Comparison of ENCODE assay signal across 19 mouse cellular contexts in the genomic region with DNA sequence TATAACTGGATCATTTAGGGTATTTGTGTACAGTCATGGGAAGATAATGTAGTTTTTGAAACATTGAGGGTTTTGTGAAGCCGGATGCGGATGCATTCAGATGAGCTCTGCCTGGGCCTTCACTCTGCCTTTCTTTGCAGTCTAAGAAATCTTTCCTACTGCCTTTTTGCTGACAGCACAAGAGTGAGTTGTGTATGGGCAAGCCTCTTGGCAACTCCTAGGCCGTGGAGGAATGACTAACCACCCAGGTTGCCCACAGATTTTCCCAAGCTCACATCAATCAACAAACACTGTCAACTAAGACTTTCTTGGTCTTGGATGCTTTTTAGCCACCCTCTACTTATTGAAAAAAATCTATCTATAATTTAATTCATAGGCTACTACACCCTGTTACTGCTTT.
"Had no signal": no experiment of that assay in that cellular context is flagged by ENCODE, and none has a peak within 500 bp of the region (broad histone marks: within the 10 kb centered on the region; RNA-seq: fewer than 3 reads in every experiment).

No protein-coding gene starts in this region.

- H3K4me1 ChIP-seq: liver, embryonic 12.5 days; liver, embryonic 15.5 days; midbrain, embryonic 12.5 days; midbrain, embryonic 15.5 days; neural tube, embryonic 13.5 days had no signal

- H3K9me3 ChIP-seq: kidney, embryonic 15.5 days; limb, embryonic 13.5 days; liver, embryonic 12.5 days; liver, embryonic 15.5 days; midbrain, embryonic 12.5 days; midbrain, embryonic 15.5 days; neural tube, embryonic 13.5 days had no signal

- ATAC-seq: liver, embryonic 12.5 days; midbrain, embryonic 15.5 days had no signal

- DNase-seq: kidney, adult 2 months; kidney, postnatal 10 days; kidney, postnatal 36 days; layer of hippocampus, postnatal 36 days; liver; lung, adult 18-20 months; right cerebral cortex, postnatal 25 days; thymus, adult 18-20 months; thymus, postnatal 14 days; thymus, postnatal 4 days had no signal

- H3K27me3 ChIP-seq: kidney, embryonic 15.5 days; limb, embryonic 13.5 days; liver, embryonic 12.5 days; liver, embryonic 15.5 days; midbrain, embryonic 12.5 days; midbrain, embryonic 15.5 days; neural tube, embryonic 13.5 days had no signal

- H3K36me3 ChIP-seq: kidney, embryonic 15.5 days; limb, embryonic 13.5 days; liver, embryonic 12.5 days; liver, embryonic 15.5 days; midbrain, embryonic 12.5 days; midbrain, embryonic 15.5 days; neural tube, embryonic 13.5 days had no signal

- H3K27ac ChIP-seq: left cerebral cortex, adult 2 months; limb, embryonic 13.5 days; liver, embryonic 12.5 days; liver, embryonic 15.5 days; macrophage; midbrain, embryonic 12.5 days; midbrain, embryonic 15.5 days; neural tube, embryonic 13.5 days had no signal

- H3K4me3 ChIP-seq: kidney, embryonic 15.5 days; left cerebral cortex, adult 2 months; limb, embryonic 13.5 days; liver, embryonic 12.5 days; liver, embryonic 15.5 days; midbrain, embryonic 12.5 days; midbrain, embryonic 15.5 days; neural tube, embryonic 13.5 days had no signal

- H3K4me2 ChIP-seq: kidney, embryonic 15.5 days; limb, embryonic 13.5 days; liver, embryonic 12.5 days; liver, embryonic 15.5 days; midbrain, embryonic 12.5 days; midbrain, embryonic 15.5 days; neural tube, embryonic 13.5 days had no signal

- H3K9ac ChIP-seq: kidney, embryonic 15.5 days; limb, embryonic 13.5 days; liver, embryonic 12.5 days; liver, embryonic 15.5 days; midbrain, embryonic 12.5 days; midbrain, embryonic 15.5 days; neural tube, embryonic 13.5 days had no signal
